ENCODE assay signal across 13 mouse cellular contexts in genomic region chr7:19375368-19375767, GRCm38 (mm10). TPM values are rescaled to one million over a fixed set of nuclear protein-coding genes. Genes with fewer than 3 reads are reported as not detected.
"Had no signal": no experiment of that assay in that cellular context is flagged by ENCODE, and none has a peak within 500 bp of the region (broad histone marks: within the 10 kb centered on the region; RNA-seq: fewer than 3 reads in every experiment).

No protein-coding gene starts in this region.

- DNase-seq: kidney, adult 2 months; kidney, postnatal 14 days; left cerebral cortex, postnatal 4 days; thymus, adult 2 months; thymus, postnatal 36 days had no signal

- H3K9me3 ChIP-seq: kidney, embryonic 15.5 days; limb, embryonic 13.5 days; liver, embryonic 15.5 days; midbrain, embryonic 10.5 days; neural tube, embryonic 12.5 days had no signal

- H3K9ac ChIP-seq: kidney, embryonic 15.5 days; limb, embryonic 13.5 days; liver, embryonic 15.5 days; neural tube, embryonic 12.5 days had no signal

- H3K4me3 ChIP-seq: kidney, embryonic 15.5 days; limb, embryonic 13.5 days; liver, embryonic 15.5 days; midbrain, embryonic 10.5 days; myocyte; neural tube, embryonic 12.5 days had no signal

- H3K27ac ChIP-seq: kidney, embryonic 15.5 days; limb, embryonic 13.5 days; liver, embryonic 15.5 days; midbrain, embryonic 10.5 days; neural tube, embryonic 12.5 days had no signal

- H3K4me1 ChIP-seq: kidney, embryonic 15.5 days; limb, embryonic 13.5 days; liver, embryonic 15.5 days; neural tube, embryonic 12.5 days had no signal

- H3K27me3 ChIP-seq: kidney, embryonic 15.5 days; limb, embryonic 13.5 days; liver, embryonic 15.5 days; neural tube, embryonic 12.5 days had no signal

- H3K36me3 ChIP-seq: kidney, embryonic 15.5 days; liver, embryonic 15.5 days had no signal

- H3K4me2 ChIP-seq: kidney, embryonic 15.5 days; limb, embryonic 13.5 days; liver, embryonic 15.5 days; neural tube, embryonic 12.5 days had no signal

RNA-seq across cellular contexts. Expression of gene Ckm, which starts 29.2 kb away (rescaled TPM):
- total RNA-seq: layer of hippocampus, postnatal 14 days; left cerebral cortex, postnatal 4 days; neutrophil, adult 5-6 weeks had no signal
- polyA plus RNA-seq: midbrain, embryonic 10.5 days had no signal
